Mouse (Mus musculus) T-helper 1 cell (primary cell): Measurements from ENCODE around the gene Mras.

Experiments used
- in situ Hi-C: fragments of 300-600 bp; cut with MboI, MseI; formaldehyde crosslinking; loops from one replicate; pipeline ENCODE4 v1.15.1; 2025; ENCODE audit warnings: high pct_unique_total_duplicates

Gene Mras

GRCm38 (mm10) chr9:99437031-99437764 lies at the start of gene Mras:
TSS of gene Mras (minus strand) at chr9:99437381.
- in situ Hi-C loops, result no loop called here

DNA sequence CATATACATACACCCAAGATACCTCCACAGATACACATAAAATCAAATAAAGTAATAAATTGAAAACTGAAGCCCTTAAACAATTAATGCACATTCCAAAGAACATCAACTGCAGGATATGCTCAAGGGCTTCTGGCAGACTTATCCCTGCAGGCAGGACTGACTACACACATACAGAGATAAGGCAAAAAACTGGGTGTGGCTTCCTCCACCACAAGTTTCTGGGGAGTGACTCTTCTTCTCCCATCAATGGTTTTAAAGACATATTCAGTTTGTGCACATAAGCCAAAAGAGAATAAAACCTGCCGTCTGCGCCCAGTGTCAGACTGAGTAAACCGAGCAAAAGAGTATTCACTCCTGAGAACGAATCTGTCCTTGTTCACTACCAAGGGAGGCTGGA lies 48.0 kb upstream of the Mras start:
- in situ Hi-C loops, result no loop called here

- in situ Hi-C loops, result no loop called here
Measured at GRCm38 (mm10) chr9:99484632-99485031, 47.5 kb upstream of the Mras start.

DNA sequence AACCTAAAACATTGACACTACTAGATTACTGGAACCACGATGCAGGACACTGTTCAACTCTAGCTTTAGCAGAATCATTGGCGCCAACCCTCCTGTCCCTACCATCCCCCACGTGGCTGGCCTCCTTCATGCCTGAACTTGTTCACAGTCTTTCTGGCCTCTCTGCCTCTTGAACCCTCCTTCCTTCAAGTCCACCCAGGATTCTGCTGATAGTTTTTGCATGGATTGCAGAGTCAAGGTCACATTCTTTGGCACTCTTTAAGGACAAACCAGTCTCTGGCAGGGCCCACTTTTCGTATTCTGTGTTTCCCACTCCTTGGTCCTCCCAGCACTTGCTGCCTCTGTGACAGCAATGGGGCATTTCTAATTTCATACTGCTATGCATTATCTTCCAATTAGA lies 46.0 kb upstream of the Mras start:
- in situ Hi-C loops, result no loop called here

GRCm38 (mm10) chr9:99480764-99481163 lies 43.6 kb upstream of the Mras start:
- in situ Hi-C loops, result no loop called here

DNA sequence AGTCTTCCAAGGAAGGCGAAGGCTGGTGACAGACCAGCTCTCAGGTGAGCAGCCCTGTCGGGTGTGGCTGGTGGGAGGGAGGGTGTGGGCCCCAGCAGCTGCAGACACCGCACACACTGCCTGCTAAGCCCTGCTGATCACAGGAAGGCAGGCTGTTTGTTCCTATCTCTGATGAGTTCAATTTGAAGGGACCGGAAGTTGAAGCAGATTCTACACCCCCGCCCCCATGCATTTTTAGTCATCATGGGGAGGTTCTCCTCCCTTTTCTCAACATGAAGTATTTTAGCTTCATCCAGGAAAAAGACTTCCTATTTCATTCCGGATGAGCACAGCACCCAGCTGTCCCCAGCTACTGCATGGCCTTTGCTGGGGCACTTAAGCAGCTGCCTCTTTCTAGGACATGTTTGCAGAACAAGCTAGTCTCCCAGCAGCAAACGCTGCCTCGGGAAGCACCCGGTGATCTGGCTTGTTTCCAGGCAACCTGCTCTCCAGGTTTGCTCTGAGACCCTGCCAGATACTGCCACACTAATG lies 42.1 kb upstream of the Mras start:
- in situ Hi-C loops, result loop anchor here (10.0 kb wide), 1 partner anchor 966 kb away; no protein-coding TSS in a partner anchor

- in situ Hi-C loops, result loop anchor here (10.0 kb wide), 1 partner anchor 973 kb away; no protein-coding TSS in a partner anchor
Measured at GRCm38 (mm10) chr9:99471334-99471733, 34.2 kb upstream of the Mras start.

DNA sequence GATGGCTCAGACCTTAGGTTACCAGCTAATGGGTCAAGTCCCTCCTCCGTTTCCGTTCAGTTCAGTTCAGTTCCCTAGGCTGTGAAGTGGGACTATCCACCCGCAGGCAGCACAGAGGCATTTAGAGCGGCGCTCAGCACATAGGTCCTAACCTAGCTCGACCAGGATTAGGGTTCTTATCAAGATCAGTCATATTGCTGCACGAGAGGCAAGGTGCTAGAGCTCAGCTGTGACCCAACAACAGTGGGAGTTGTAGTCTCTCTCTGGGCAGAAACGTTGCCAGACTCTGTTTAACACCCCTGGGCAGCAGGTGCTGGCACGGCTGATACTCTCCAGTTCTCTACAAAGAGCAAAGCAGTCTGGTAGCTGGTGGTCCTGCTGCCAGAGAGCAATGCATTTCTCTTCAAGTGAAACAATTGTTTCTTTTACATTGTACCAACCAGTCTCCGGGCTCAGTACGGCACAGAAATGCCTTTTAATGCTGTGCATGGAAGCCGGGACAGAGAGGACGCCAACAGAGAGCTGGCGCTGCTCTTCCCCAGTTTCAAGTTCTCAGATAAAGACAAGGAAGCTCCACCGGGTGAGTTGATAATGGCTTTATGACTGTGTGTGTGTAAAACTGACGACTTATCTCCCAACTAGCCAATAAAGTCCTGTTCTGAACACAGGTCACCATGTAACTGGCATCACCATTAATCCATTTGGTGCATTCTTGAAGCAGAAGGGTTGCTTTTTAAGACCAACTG lies 33.3 kb upstream of the Mras start:
- in situ Hi-C loops, result loop anchor here (10.0 kb wide), 1 partner anchor 974 kb away; no protein-coding TSS in a partner anchor

DNA sequence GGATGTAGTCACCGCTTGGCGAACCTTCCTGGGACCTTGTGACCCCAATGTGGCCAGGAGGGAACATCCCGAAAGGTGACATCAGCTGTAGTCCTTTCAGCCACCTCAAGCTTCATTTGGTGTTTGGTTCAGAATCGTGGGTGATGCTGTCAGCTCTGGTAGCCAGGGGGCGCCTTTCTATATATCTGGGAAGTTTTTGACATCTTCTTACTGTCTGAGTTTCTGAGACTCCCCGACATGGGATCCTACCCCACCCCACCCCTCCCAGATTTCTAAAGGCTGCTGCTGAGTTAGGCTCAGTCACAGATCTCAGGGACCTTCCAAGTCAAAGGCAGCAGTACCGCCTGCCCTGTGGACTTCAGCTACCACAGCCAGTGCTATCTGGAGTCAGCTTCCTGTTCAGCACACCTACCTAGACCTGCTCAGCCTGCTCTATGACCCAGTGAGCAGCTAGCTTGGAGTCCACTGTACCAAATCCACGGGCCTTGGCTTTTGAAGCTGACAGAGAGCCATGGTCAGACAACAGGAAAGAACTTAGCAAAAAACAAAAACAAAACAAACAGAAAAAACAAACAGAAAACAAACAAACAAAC lies 32.6 kb upstream of the Mras start:
- in situ Hi-C loops, result loop anchor here (10.0 kb wide), 2 partner anchors 355 to 975 kb away; no protein-coding TSS in a partner anchor

- in situ Hi-C loops, result loop anchor here (10.0 kb wide), 1 partner anchor 356 kb away; no protein-coding TSS in a partner anchor
Measured at GRCm38 (mm10) chr9:99468572-99468971, 31.4 kb upstream of the Mras start.

DNA sequence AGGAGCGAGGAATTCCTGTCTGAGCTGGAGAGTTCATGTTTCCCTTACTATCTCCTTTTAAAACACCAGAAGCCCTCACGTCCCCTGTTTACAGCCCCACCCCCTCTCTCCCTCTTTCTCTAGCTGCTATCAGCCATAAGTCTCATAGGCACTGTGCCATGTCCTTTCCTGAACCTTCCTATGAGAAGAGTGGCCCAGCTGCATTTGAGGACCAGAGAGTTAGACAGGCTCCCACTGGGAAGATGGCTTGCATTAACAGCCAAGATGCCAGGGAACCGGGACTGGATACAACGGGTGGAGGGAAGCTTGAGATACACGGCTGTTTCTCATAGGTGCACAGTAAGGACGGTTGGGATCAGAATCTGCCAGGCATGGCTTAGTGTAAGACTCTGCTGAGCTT lies 27.7 kb upstream of the Mras start:
- in situ Hi-C loops, result loop anchor here (10.0 kb wide), 1 partner anchor 360 kb away; no protein-coding TSS in a partner anchor

- in situ Hi-C loops, result loop anchor here (5.0 to 10.0 kb wide), 3 partner anchors 208 to 395 kb away; no protein-coding TSS in a partner anchor
Measured at GRCm38 (mm10) chr9:99459730-99460129, 22.5 kb upstream of the Mras start.

DNA sequence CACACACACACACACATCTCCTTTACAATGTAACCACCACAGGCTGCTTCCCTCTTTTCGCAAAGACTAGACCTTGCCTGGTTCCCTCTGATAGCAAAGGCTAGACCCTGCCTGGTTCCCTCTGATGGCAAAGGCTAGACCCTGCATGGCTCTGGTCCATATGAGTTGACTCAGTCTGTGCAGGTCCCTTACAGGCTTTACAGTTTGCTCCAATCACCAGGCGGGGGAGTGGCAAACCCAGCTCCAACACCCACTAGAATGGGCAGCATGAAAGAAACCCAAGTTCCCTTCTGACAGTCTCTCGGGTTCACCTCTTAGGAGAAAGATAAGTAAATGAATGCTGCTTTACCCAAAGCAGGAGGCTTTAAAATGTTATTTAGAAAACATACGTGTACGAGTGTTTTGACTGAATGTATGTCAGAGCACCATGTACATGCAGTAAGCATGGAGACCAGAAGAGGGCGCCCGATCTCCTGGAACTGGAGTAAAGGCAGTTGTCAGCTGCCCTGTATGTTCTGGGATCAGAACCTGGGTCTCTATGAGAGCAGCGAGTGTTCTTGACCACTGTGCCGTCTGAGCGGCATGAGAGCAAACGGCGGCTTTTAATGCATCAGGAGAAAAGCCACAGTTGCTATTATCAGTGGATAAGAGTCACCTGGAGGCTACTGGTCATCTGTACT lies 21.5 kb upstream of the Mras start:
- in situ Hi-C loops, result loop anchor here (5.0 to 10.0 kb wide), 2 partner anchors 209 to 394 kb away; no protein-coding TSS in a partner anchor

- in situ Hi-C loops, result loop anchor here (10.0 kb wide), 1 partner anchor 389 kb away; no protein-coding TSS in a partner anchor
Measured at GRCm38 (mm10) chr9:99454211-99454610, 17.0 kb upstream of the Mras start.

- in situ Hi-C loops, result loop anchor here (10.0 kb wide), 1 partner anchor 386 kb away; no protein-coding TSS in a partner anchor
Measured at GRCm38 (mm10) chr9:99451161-99451560, 14.0 kb upstream of the Mras start, which contains the start of gene Nme9. TSS of gene Nme9 (plus strand) at chr9:99451475.

DNA sequence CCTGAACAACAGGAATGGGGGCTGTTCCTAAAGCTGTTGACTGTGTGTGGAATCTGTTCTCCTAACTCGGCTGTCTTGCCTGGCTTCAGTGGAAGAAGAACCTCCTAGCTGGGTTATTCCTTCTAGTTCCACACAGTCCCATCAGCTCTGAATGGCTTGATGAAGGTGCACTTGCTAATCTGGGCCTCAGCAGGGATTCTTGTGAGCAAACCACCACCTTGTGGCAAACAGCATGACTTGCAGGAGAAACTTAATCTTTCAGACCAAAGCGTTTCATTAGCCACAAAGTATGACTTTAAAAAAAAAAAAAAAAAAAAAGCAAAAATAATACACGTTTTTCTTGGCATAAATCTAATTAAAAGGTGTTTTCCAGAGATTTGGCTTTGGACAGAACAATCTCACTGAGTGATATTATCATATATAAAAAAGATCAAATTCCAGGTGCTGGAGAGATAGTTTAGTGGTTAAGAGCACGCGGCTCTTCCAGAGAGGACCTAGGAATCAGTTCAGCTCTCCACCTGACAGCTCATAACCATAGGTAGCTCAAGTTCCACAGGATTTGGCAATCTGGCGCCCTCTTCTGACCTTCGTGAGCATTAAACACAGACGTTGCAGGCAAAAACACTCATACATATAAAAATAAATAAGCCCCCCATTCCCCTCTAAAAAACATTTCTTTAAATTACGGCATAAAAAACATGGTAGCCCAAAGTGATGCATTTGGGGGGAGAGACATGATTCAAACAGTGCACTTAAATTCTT lies 12.9 kb upstream of the Mras start:
- in situ Hi-C loops, result loop anchor here (10.0 kb wide), 1 partner anchor 385 kb away; no protein-coding TSS in a partner anchor

DNA sequence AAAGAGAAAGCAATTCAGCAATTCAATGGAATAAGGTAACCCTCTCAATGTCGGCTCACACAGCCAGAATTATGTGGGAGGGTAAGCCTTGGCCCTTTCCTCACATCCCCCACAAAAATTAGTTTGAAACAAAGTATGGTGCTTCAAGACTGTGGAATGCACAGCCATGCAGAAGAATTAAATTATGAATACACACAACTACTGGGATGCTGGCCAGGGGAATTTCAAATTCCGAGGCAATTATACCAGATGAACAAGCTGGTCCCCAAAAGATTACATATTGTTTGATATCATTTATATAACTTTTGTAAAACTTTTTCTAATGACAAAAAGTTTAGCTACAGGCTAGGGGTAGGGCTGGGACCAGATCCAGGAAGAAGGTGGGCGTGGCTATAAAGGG lies 10.1 kb upstream of the Mras start:
- in situ Hi-C loops, result no loop called here

GRCm38 (mm10) chr9:99446259-99446658 lies 9.1 kb upstream of the Mras start:
- in situ Hi-C loops, result no loop called here

- in situ Hi-C loops, result no loop called here
Measured at GRCm38 (mm10) chr9:99444590-99445178, 7.5 kb upstream of the Mras start.
